Mouse (Mus musculus) stomach, postnatal 0 days (tissue): Measurements from ENCODE around the gene Plac1. TPM values are rescaled to one million over a fixed set of nuclear protein-coding genes. Genes with fewer than 3 reads are reported as not detected.

ENCODE experiments used
- ATAC-seq: fragments of 200-750 bp; cut with Nextera tagmentation; 2 replicates; pipeline ENCODE4 v1.8.0; 2017; ENCODE audit not compliant: low FRiP score, low TSS enrichment
- DNase-seq: peaks from one replicate; pipeline ENCODE4 v3.0.0-alpha.2; 2016; ENCODE audit warnings: low spot score
- H3K27ac ChIP-seq: fragments of 300-500 bp; sonication (generic); replicated peaks from 2 replicates; pipeline ENCODE4 v1.5.1; 2014; ENCODE audit warnings: mild to moderate bottlenecking, control low read depth
- H3K27me3 ChIP-seq: fragments of 300-500 bp; sonication (generic); 2 replicates; pipeline ENCODE4 v1.6.1; 2014; ENCODE audit warnings: low read length; ENCODE audit not compliant: control insufficient read depth, insufficient read depth
- H3K36me3 ChIP-seq: fragments of 300-500 bp; sonication (generic); 2 replicates; pipeline ENCODE4 v1.6.1; 2014; ENCODE audit warnings: low read length, mixed read lengths; ENCODE audit not compliant: control insufficient read depth, insufficient read depth
- H3K4me1 ChIP-seq: fragments of 300-500 bp; sonication (generic); replicated peaks from 2 replicates; pipeline ENCODE4 v1.6.1; 2014; ENCODE audit warnings: antibody characterized with exemption; ENCODE audit not compliant: control insufficient read depth, insufficient read depth
- H3K4me2 ChIP-seq: fragments of 300-500 bp; sonication (generic); replicated peaks from 2 replicates; pipeline ENCODE4 v1.6.1; 2014; ENCODE audit warnings: low read depth, mild to moderate bottlenecking, control low read depth, moderate library complexity
- H3K4me3 ChIP-seq: fragments of 300-500 bp; sonication (generic); 2 replicates; pipeline ENCODE4 v1.5.1; 2014; ENCODE audit warnings: low read depth, low read length, control low read depth
- H3K9ac ChIP-seq: fragments of 300-500 bp; sonication (generic); 2 replicates; pipeline ENCODE4 v1.6.1; 2014; ENCODE audit warnings: mild to moderate bottlenecking, low read length, control low read depth, mixed read lengths
- H3K9me3 ChIP-seq: fragments of 300-500 bp; sonication (generic); 2 replicates; pipeline ENCODE4 v1.6.1; 2016; ENCODE audit warnings: low read length; ENCODE audit not compliant: control insufficient read depth
- CTCF ChIP-seq: IDR thresholded peaks from 2 replicates; pipeline ENCODE4 v1.5.1; 2016; ENCODE audit warnings: antibody characterized with exemption, low read depth, mild to moderate bottlenecking, moderate library complexity
- EP300 ChIP-seq: optimal IDR thresholded peaks from 2 replicates; pipeline ENCODE3; 2016; ENCODE audit warnings: antibody characterized with exemption
- WGBS: fragments of 180-500 bp; shearing (Covaris S2); extraction: QIAGEN DNeasy Blood & Tissue Kit; methylation state at CpG from one replicate; pipeline ENCODE4 v1.1.7; 2014; 5-methylcytosine and 5-hydroxymethylcytosine counted together
- microRNA counts: library from miRNA; unstranded; fragments of <30 nt; microRNA quantifications from one replicate; lab custom pipeline; 2015
- microRNA-seq: library from miRNA; unstranded; fragments of <30 nt; microRNA quantifications from one replicate; pipeline ENCODE4, GENCODE M21; 2016
- polyA plus RNA-seq: library from polyadenylated mRNA; unstranded; fragments of >200 nt; fragmentation: Nextera tagmentation; extraction: Ambion mirVana; gene quantifications from 2 replicates; pipeline ENCODE4 v1.2.1, GENCODE M21; 2015

Gene Plac1
- polyA plus RNA-seq, 1 experiment from 2014 or later: 1.2 TPM

DNA sequence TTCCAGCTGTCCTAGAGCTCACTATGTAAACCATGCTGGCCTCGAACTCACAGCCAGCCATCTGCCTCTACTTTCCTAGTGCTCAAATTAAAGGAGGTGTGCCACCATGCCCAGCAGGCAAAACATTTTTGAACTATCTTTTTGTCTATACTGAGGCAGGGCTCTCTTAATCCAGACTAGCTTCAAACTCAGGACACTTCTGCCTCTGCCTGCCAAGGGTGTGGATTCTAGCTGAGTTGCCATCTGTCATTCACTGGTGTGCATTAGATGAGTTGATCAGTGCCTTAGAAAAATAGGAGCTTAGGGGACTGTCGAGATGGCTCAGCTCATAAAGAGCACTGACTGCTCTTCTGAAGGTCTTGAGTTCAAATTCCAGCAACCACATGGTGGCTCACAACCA lies 216.9 kb downstream of the Plac1 start:
- Histone ChIP-seq H3K9me3 (no peaks in the 10 kb centered on the region), H3K4me2 (no peak overlapping the region), H3K36me3 (no peaks in the 10 kb centered on the region), H3K4me3 (no peak overlapping the region), H3K27ac (no peak overlapping the region), H3K4me1 (no peaks in the 10 kb centered on the region), H3K27me3 (no peaks in the 10 kb centered on the region), H3K9ac (no peak overlapping the region)
- ATAC-seq: no peak
- DNase-seq: no peak
- WGBS: 89% methylated on average over 2 of the region's 2 CpGs
- TF ChIP-seq EP300 (no peak), CTCF (no peak; the same call in 1 of the 2 replicates)

MicroRNA genes within 50 kb of the gene (microRNA counts, 519-probe panel; counts per million panel counts)
- 5,735 counts per million, percentile 72 among the panel's probes with 10 or more counts for microRNA mmu-miR-322 (lab: Ali Mortazavi, UCI)
- 3,146 counts per million, percentile 13 among the panel's probes with 10 or more counts for microRNA mmu-miR-351 (lab: Ali Mortazavi, UCI)
- microRNA mmu-miR-450a-3p (lab: Ali Mortazavi, UCI): not detected
- microRNA mmu-miR-450a-5p (lab: Ali Mortazavi, UCI): 5,682 counts per million, percentile 69 among the panel's probes with 10 or more counts
- microRNA mmu-miR-450b-3p (lab: Ali Mortazavi, UCI): 1,980 counts per million, percentile 3 among the panel's probes with 10 or more counts
- not detected for microRNA mmu-miR-450b-5p (lab: Ali Mortazavi, UCI)
- 4,216 counts per million, percentile 35 among the panel's probes with 10 or more counts for microRNA mmu-miR-503 (lab: Ali Mortazavi, UCI)
- microRNA mmu-miR-542-3p (lab: Ali Mortazavi, UCI): not detected
- 3,820 counts per million, percentile 25 among the panel's probes with 10 or more counts for microRNA mmu-miR-542-5p (lab: Ali Mortazavi, UCI)

Small RNA genes lying within 50 kb of the gene (microRNA-seq; reads per million reads assigned to microRNA genes)
- gene Mir322 (16,116 reads per million, percentile 95 among the genes with 10 or more reads in this experiment), gene Mir351 (4,667 reads per million, percentile 89 among the genes with 10 or more reads in this experiment), gene Mir450-1 (21.2 reads per million, percentile 26 among the genes with 10 or more reads in this experiment), gene Mir450-2 (22.2 reads per million, percentile 27 among the genes with 10 or more reads in this experiment), gene Mir450b (216 reads per million, percentile 55 among the genes with 10 or more reads in this experiment), gene Mir503 (633 reads per million, percentile 66 among the genes with 10 or more reads in this experiment), gene Mir542 (959 reads per million, percentile 72 among the genes with 10 or more reads in this experiment)

Other genes starting within 250 kb of the Plac1 start
- gene Fam122b, start 29.7 kb upstream of the Plac1 start, polyA plus RNA-seq: 3.4 and 4.0 TPM in 2 replicates
- not detected in 2 replicates for gene Fam122c, start 33.3 kb upstream of the Plac1 start, polyA plus RNA-seq
- gene Mospd1, start 130.4 kb upstream of the Plac1 start, polyA plus RNA-seq: 28.9 and 30.0 TPM in 2 replicates
- not detected in 2 replicates for gene Etd, start 194.8 kb upstream of the Plac1 start, polyA plus RNA-seq